Mouse (Mus musculus) adrenal gland, postnatal 10 days (tissue): ENCODE results near the gene Ccdc71. TPM values are rescaled to one million over a fixed set of nuclear protein-coding genes. Genes with fewer than 3 reads are reported as not detected.

Experiments used
- DNase-seq: peaks from one replicate; pipeline ENCODE4 v3.0.0; 2021; ENCODE audit warnings: mixed read lengths
- total RNA-seq, 2 experiments: library from RNA; stranded (reverse); gene quantifications; 2 replicates each; pipeline ENCODE4 v1.2.3; 2021

The Ccdc71 gene
- total RNA-seq, 2 experiments from 2014 or later: 39.3 to 43.6 TPM

GRCm38 (mm10) chr9:108456953-108457352, 3.4 kb upstream of the Ccdc71 start:
- no peak for DNase-seq

DNA sequence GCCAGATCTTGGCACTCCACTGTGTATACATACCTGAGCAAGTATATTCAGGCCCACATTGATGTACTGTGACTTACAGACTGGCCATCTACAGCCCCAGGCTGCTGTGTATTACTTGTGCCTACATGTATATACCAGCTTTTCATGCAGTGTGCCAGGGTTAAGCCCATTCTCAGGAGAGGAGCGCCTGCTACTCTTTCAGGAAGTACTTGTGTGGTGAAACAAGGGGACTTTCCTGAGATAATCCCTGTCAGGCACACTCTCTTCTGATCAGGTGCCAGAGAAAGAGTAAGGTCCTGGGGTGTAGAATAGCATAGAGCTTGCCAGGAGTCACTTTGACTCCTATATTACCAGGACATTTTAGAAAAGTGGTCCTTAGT, 398 bp upstream of the Ccdc71 start:
- no peak for DNase-seq

DNA sequence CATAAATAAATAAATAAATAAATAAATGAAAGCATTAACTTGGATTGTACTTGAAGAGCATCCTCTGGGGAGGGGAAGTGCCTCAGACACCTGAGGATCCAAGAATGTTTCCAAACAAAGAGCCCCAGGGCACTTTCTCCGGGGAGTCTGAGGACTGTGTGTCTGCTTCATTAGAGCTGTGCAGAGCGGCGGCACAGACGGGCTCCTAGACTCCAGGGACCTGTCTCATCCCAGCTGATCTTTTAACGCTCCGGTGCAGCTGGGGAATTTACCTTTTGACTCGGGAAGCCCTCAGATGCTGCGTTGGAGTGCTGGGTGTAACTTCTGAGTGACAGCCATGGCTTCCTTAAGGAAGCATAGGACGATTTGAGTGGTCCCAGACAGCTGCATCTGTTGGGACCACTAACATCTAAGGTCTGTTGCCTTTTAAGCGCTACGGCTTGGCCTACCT, 879 bp downstream of the Ccdc71 start, which contains the start of gene Klhdc8b:
Gene Klhdc8b (minus strand): TSS at position 401 of the 451 bp plus-strand sequence.
- DNase-seq: peak; percentile 32

- DNase-seq: no peak
Observed at GRCm38 (mm10) chr9:108461675-108462074, 1.3 kb downstream of the Ccdc71 start.

GRCm38 (mm10) chr9:108462192-108462591, 1.9 kb downstream of the Ccdc71 start:
- peak; percentile 30 for DNase-seq

- DNase-seq: peak; percentile 47
Observed at GRCm38 (mm10) chr9:108463713-108464112, 3.4 kb downstream of the Ccdc71 start.

DNA sequence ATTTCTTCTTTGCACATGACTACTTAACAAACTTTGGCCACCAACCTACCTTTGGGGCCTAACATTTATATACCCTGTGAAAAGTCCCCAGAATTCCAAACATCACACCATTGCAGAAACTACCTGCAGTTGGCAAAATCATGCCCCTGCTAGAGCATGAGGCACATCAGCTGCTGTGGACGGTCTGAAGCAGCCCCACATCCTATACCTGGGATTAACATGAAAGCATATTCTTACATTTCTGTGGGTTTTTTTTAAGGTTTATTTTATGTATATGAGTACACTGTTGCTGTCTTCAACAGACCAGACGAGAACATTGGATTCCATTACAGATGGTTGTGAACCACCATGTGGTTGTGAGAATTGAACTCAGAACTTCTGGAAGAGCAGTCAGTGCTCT, 5.9 kb downstream of the Ccdc71 start:
- DNase-seq: no peak

- DNase-seq: no peak
Observed at GRCm38 (mm10) chr9:108469430-108469829, 9.1 kb downstream of the Ccdc71 start.

GRCm38 (mm10) chr9:108469845-108470244, 9.5 kb downstream of the Ccdc71 start:
- DNase-seq: no peak

- DNase-seq: no peak
Observed at GRCm38 (mm10) chr9:108474528-108474927, 14.2 kb downstream of the Ccdc71 start.

DNA sequence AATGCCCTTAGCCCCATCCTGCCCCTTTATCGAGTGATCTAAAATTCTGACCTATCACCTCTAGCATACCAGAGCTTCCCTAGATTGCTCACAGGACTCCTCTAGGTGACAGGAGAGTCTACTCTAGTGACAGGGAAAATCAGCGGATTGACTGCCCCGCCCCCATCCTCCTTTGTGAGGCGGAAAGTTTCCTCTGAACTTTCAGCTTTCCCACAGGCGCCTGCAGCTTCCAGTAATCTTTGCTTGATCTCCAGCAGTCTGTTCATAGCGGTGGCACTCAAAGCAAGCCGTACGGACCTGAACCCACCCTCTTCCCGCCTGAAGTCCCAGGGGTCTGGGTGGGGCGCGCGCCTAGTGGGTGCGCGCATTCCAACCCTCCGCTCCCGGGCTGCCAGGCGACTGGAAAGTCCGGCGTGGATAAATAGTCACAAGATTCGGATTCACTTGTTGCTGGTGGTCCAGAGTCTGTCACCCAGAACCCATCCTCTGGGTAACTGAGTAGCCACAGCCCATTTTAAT, 18.4 kb downstream of the Ccdc71 start:
- DNase-seq: peak; percentile 88

GRCm38 (mm10) chr9:108479241-108479640, 18.9 kb downstream of the Ccdc71 start:
- peak; percentile 29 for DNase-seq

- DNase-seq: peak; percentile 57
Observed at GRCm38 (mm10) chr9:108479721-108480351, 19.5 kb downstream of the Ccdc71 start, which contains the start of gene Lamb2. Lamb2 (plus strand) TSS chr9:108479736.

GRCm38 (mm10) chr9:108480813-108481519, 20.6 kb downstream of the Ccdc71 start:
- DNase-seq: no peak

DNA sequence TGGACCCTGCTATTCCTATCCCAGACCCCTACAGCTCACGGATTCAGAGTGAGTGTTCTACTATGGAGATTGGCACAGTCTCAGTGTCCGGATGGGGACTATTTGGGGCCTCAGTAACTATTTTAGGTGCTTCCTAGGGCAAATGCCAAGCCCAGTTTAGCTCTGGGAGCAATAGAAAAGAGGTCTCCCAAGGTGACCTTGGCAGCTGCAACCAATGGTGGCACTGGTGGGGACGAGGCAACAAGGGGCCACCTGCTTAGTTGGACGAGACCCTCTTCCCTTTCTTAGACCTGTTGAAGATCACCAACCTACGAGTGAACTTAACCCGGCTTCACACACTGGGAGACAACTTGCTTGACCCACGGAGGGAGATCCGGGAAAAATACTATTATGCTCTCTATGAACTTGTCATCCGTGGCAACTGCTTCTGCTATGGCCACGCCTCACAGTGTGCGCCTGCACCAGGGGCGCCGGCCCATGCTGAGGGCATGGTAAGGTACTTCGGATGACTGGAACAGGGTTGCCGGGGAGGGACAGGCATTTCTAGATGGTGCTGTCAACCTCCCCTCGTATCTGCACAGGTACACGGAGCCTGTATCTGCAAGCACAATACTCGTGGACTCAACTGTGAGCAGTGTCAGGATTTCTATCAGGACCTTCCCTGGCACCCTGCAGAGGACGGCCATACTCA, 21.3 kb downstream of the Ccdc71 start:
- no peak for DNase-seq

DNA sequence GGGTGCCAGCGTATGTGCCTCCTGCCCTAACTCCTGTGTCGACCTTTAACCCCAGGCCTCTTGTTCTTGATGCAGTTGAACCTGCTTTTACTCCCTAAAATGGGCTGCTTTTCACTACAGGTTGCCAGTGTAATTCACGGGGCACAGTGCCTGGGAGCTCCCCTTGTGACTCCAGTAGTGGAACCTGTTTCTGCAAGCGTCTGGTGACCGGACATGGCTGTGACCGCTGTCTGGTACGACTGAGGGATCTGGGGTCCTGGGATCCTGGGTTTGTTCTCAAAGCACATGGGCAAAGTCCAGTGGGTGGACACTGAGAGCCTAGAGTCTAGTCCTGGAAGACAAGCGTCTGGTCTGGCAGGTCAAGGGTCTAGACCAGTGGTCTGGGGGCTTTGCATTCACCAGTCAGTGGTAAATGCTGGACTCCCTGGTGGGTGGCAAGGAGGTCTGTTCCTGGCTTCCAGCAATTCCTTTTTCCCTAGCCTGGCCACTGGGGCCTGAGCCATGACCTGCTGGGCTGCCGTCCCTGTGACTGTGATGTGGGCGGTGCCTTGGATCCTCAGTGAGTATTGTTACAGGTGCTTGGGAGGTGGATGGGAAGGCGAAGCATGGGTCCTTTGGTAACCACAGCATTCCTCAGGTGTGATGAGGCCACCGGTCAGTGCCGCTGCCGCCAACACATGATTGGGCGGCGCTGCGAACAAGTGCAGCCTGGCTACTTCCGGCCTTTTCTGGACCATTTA, 22.9 kb downstream of the Ccdc71 start:
- DNase-seq: no peak

DNA sequence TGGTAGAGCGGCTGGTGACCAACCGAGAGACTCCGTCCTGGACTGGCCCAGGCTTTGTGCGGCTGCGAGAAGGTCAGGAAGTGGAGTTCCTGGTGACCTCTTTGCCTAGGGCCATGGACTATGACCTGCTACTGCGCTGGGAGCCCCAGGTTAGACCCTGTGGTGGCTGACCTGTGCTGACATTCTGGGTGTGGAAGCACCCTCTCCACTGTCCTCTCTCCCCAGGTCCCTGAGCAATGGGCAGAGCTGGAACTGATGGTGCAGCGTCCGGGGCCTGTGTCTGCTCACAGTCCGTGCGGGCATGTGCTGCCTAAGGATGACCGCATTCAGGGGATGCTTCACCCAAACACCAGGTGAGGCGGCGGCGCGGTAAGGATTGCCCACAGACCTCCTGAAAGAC, 23.7 kb downstream of the Ccdc71 start:
- DNase-seq: no peak

- no peak for DNase-seq
Observed at GRCm38 (mm10) chr9:108485301-108485875, 25.1 kb downstream of the Ccdc71 start.

DNA sequence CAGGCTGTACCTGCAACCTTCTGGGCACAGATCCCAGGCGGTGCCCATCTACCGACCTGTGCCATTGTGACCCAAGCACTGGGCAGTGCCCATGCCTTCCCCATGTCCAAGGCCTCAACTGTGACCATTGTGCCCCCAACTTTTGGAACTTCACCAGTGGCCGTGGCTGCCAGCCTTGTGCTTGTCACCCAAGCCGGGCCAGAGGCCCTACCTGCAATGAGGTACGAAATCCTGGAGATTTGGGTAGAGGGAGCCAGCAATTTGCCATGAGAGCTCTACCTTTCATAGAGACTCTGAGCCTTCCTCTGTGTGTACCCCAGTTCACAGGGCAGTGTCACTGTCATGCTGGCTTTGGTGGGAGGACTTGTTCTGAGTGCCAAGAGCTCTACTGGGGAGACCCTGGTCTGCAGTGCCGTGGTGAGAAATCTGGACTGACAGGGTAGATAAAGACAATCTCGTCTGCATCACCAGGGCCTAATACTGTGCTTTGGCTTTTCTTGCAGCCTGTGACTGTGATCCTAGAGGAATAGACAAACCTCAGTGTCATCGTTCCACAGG, 26.7 kb downstream of the Ccdc71 start:
- no peak for DNase-seq

GRCm38 (mm10) chr9:108488403-108488802, 28.1 kb downstream of the Ccdc71 start:
- no peak for DNase-seq

GRCm38 (mm10) chr9:108489215-108489614, 28.9 kb downstream of the Ccdc71 start:
- no peak for DNase-seq
